Mouse (Mus musculus) heart, embryonic 10.5 days (tissue): ENCODE results near the gene Unc5a. TPM values are rescaled to one million over a fixed set of nuclear protein-coding genes. Genes with fewer than 3 reads are reported as not detected.

ENCODE experiments used
- DNase-seq: peaks from one replicate; pipeline ENCODE4 v3.0.0-alpha.2; 2017; ENCODE audit warnings: low spot score
- H3K27ac ChIP-seq: fragments of 300-500 bp; sonication (generic); 2 replicates; pipeline ENCODE4 v1.5.1; 2016; ENCODE audit warnings: mild to moderate bottlenecking
- H3K27me3 ChIP-seq: fragments of 300-500 bp; sonication (generic); 2 replicates; pipeline ENCODE4 v1.6.1; 2016; ENCODE audit warnings: mild to moderate bottlenecking; ENCODE audit not compliant: poor library complexity, insufficient read depth, severe bottlenecking
- H3K36me3 ChIP-seq: fragments of 300-500 bp; sonication (generic); 2 replicates; pipeline ENCODE4 v1.6.1; 2016; ENCODE audit warnings: mild to moderate bottlenecking, moderate library complexity
- H3K4me1 ChIP-seq: fragments of 300-500 bp; sonication (generic); 2 replicates; pipeline ENCODE4 v1.6.1; 2016; ENCODE audit warnings: mild to moderate bottlenecking
- H3K4me3 ChIP-seq: fragments of 300-500 bp; sonication (generic); 2 replicates; pipeline ENCODE4 v1.5.1; 2016; ENCODE audit warnings: mild to moderate bottlenecking, moderate library complexity
- H3K9me3 ChIP-seq: fragments of 300-500 bp; sonication (generic); 2 replicates; pipeline ENCODE4 v1.6.1; 2016; ENCODE audit warnings: mild to moderate bottlenecking, moderate library complexity
- WGBS: fragments of 180-500 bp; shearing (Covaris S2); methylation state at CpG from one replicate; pipeline ENCODE4 v1.1.7; 2016; 5-methylcytosine and 5-hydroxymethylcytosine counted together
- polyA plus RNA-seq: library from polyadenylated mRNA; unstranded; fragments of >200 nt; fragmentation: Nextera tagmentation; extraction: Ambion mirVana; gene quantifications from 2 replicates; pipeline ENCODE4 v1.2.1, GENCODE M21; 2016

The Unc5a gene
- polyA plus RNA-seq, 1 experiment from 2014 or later = 1.8 TPM

- WGBS = 78% methylated on average over 3 of the region's 3 CpGs
- H3K27ac ChIP-seq = no peak overlapping the region
- H3K36me3 ChIP-seq = peaks cover 6% of the 10 kb centered on the region; the same call in 1 of the 2 replicates
- H3K9me3 ChIP-seq = no peaks in the 10 kb centered on the region
- no peak for DNase-seq
- H3K4me3 ChIP-seq = no peak overlapping the region
- H3K27me3 ChIP-seq = no peaks in the 10 kb centered on the region
- no peaks in the 10 kb centered on the region for H3K4me1 ChIP-seq
These were observed 98.5 kb downstream of the Unc5a start for GRCm38 (mm10) chr13:55047706-55048105.

Other genes starting within 250 kb of the Unc5a start
- 0.06 and 1.2 TPM in 2 replicates for gene Cdhr2, start 247.9 kb upstream of the Unc5a start, polyA plus RNA-seq
- 0.03 and 0.06 TPM in 2 replicates for gene Gprin1, start 199.5 kb upstream of the Unc5a start, polyA plus RNA-seq
- 0.13 TPM in 1 of 2 replicates, not detected in the other for gene Sncb, start 182.8 kb upstream of the Unc5a start, polyA plus RNA-seq
- not detected in 2 replicates for gene Eif4e1b, start 165.4 kb upstream of the Unc5a start, polyA plus RNA-seq
- 5.2 and 5.6 TPM in 2 replicates for gene Tspan17, start 160.0 kb upstream of the Unc5a start, polyA plus RNA-seq
- 0.43 TPM in 1 of 2 replicates, not detected in the other for gene Hk3, start 72.0 kb downstream of the Unc5a start, polyA plus RNA-seq
- gene Uimc1, start 150.9 kb downstream of the Unc5a start, polyA plus RNA-seq = 16.1 and 18.9 TPM in 2 replicates
- 18.1 and 20.4 TPM in 2 replicates for gene Zfp346, start 155.9 kb downstream of the Unc5a start, polyA plus RNA-seq
- not detected in 2 replicates for gene Gm17617, start 184.1 kb downstream of the Unc5a start, polyA plus RNA-seq
- gene Fgfr4, start 203.2 kb downstream of the Unc5a start, polyA plus RNA-seq = 0.46 and 3.5 TPM in 2 replicates